Mouse (Mus musculus) heart, adult 2 months (tissue): ENCODE data around the gene Hist1h4i.

ENCODE experiments used
- EP300 ChIP-seq: fragments of 200-500 bp; IDR thresholded peaks from 2 replicates; pipeline ENCODE4 v1.6.1; 2011; ENCODE audit warnings: low read depth, low read length, control low read depth; ENCODE audit not compliant: insufficient read depth
- POLR2A ChIP-seq: fragments of 200-500 bp; IDR thresholded peaks from 2 replicates; pipeline ENCODE4 v1.6.1; 2011; ENCODE audit warnings: mild to moderate bottlenecking, low read depth, low read length, control low read depth; ENCODE audit not compliant: insufficient read depth

DNA sequence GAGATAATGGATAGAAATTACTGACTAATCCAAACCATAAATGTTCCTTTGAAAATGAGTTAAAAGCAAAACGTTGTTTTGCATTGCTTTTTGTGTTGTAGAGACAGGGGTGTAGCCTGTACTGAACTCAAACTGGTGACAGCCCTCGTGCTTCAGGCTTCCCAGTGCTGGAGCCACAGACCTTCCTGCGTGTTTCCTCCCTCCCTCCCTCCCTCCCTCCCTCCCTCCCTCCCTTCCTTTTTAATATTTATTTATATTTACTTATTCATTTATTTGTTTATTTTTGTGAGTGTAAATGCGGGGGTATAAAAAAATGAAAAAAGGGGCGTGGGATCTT lies 10.3 kb upstream of the Hist1h4i start:
- TF ChIP-seq POLR2A (no peak), EP300 (no peak)
